Mouse (Mus musculus) frontal cortex, postnatal 36 days (tissue): Measurements from ENCODE around the gene Stn1.

ENCODE experiments used
- DNase-seq, 2 experiments: peaks; one replicate each; pipeline ENCODE4 v3.0.0; 2022; ENCODE audit warnings: low spot score in 2 of 2

Stn1 gene

GRCm38 (mm10) chr19:47542441-47542840 is 5.1 kb upstream of the Stn1 start:
- peak in 1 of 2 experiments; percentile 48 for DNase-seq

GRCm38 (mm10) chr19:47538801-47539200 is 1.5 kb upstream of the Stn1 start:
- no peak for DNase-seq

GRCm38 (mm10) chr19:47537879-47538278 is 572 bp upstream of the Stn1 start:
- DNase-seq = no peak

GRCm38 (mm10) chr19:47536521-47537299 is 597 bp downstream of the Stn1 start:
- DNase-seq = peak; percentile 95

- DNase-seq = peak in 1 of 2 experiments; percentile 72
These were observed 3.2 kb downstream of the Stn1 start for GRCm38 (mm10) chr19:47534131-47534530.

GRCm38 (mm10) chr19:47532449-47532848 is 4.9 kb downstream of the Stn1 start:
- no peak for DNase-seq

GRCm38 (mm10) chr19:47531309-47531708 is 6.0 kb downstream of the Stn1 start:
- DNase-seq = no peak

GRCm38 (mm10) chr19:47526239-47526986 is 10.9 kb downstream of the Stn1 start:
- peak in 1 of 2 experiments; percentile 54 for DNase-seq

- no peak for DNase-seq
These were observed 12.4 kb downstream of the Stn1 start for GRCm38 (mm10) chr19:47524905-47525304.

GRCm38 (mm10) chr19:47521403-47521802 is 15.9 kb downstream of the Stn1 start:
- DNase-seq = no peak

GRCm38 (mm10) chr19:47519163-47519893 is 18.0 kb downstream of the Stn1 start:
- no peak for DNase-seq

- DNase-seq = no peak
These were observed 18.7 kb downstream of the Stn1 start for GRCm38 (mm10) chr19:47518475-47519162.

- no peak for DNase-seq
These were observed 19.7 kb downstream of the Stn1 start for GRCm38 (mm10) chr19:47517570-47517969.

GRCm38 (mm10) chr19:47516879-47517278 is 20.4 kb downstream of the Stn1 start:
- peak in 1 of 2 experiments; percentile 36 for DNase-seq

- DNase-seq = no peak
These were observed 22.2 kb downstream of the Stn1 start for GRCm38 (mm10) chr19:47515091-47515490.

- DNase-seq = no peak
These were observed 23.7 kb downstream of the Stn1 start for GRCm38 (mm10) chr19:47513618-47513897.

- no peak for DNase-seq
These were observed 24.3 kb downstream of the Stn1 start for GRCm38 (mm10) chr19:47512794-47513617.

GRCm38 (mm10) chr19:47511958-47512357 is 25.3 kb downstream of the Stn1 start:
- DNase-seq = no peak

- no peak for DNase-seq
These were observed 26.0 kb downstream of the Stn1 start for GRCm38 (mm10) chr19:47511294-47511675.

- DNase-seq = no peak
These were observed 26.6 kb downstream of the Stn1 start for GRCm38 (mm10) chr19:47510473-47511293.
